Mouse (Mus musculus): ENCODE measurements around the gene A4galt.
"Not testable (repeated sequence)": the region's sequence is repeated elsewhere in the genome, so short reads cannot be mapped to it uniquely, and the experiment has no call there.

A4galt gene

GRCm38 (mm10) chr15:83251176-83252004 lies at the start of gene A4galt:
TSS of gene A4galt (minus strand) at chr15:83251774.
- no peak for DNase-seq (ENCODE audit: low read depth)

- DNase-seq (ENCODE audit: low read depth), result no peak
Observed at GRCm38 (mm10) chr15:83299916-83300582, 48.5 kb upstream of the A4galt start.

- no peak for DNase-seq (ENCODE audit: low read depth)
Observed at GRCm38 (mm10) chr15:83299450-83299849, 47.9 kb upstream of the A4galt start.

- DNase-seq (ENCODE audit: low read depth), result no peak
Observed at GRCm38 (mm10) chr15:83298810-83299209, 47.2 kb upstream of the A4galt start.

GRCm38 (mm10) chr15:83298313-83298712 lies 46.7 kb upstream of the A4galt start:
- DNase-seq (ENCODE audit: low read depth), result no peak

GRCm38 (mm10) chr15:83296771-83297311 lies 45.3 kb upstream of the A4galt start:
- DNase-seq (ENCODE audit: low read depth), result peak; percentile 32

- no peak for DNase-seq (ENCODE audit: low read depth)
Observed at GRCm38 (mm10) chr15:83296050-83296449, 44.5 kb upstream of the A4galt start.

- DNase-seq (ENCODE audit: low read depth), result peak; percentile 20
Observed at GRCm38 (mm10) chr15:83294954-83295353, 43.4 kb upstream of the A4galt start.

GRCm38 (mm10) chr15:83293706-83294645 lies 42.4 kb upstream of the A4galt start:
- peak; percentile 43 for DNase-seq (ENCODE audit: low read depth)

- peak; percentile 44 for DNase-seq (ENCODE audit: low read depth)
Observed at GRCm38 (mm10) chr15:83293144-83293543, 41.6 kb upstream of the A4galt start.

GRCm38 (mm10) chr15:83292261-83293056 lies 40.9 kb upstream of the A4galt start:
- peak; percentile 66 for DNase-seq (ENCODE audit: low read depth)

GRCm38 (mm10) chr15:83290899-83291298 lies 39.3 kb upstream of the A4galt start:
- no peak for DNase-seq (ENCODE audit: low read depth)

- DNase-seq (ENCODE audit: low read depth), result no peak
Observed at GRCm38 (mm10) chr15:83284828-83285227, 33.3 kb upstream of the A4galt start.

GRCm38 (mm10) chr15:83282397-83282796 lies 30.8 kb upstream of the A4galt start:
- no peak for DNase-seq (ENCODE audit: low read depth)

GRCm38 (mm10) chr15:83281303-83281702 lies 29.7 kb upstream of the A4galt start:
- peak; percentile 33 for DNase-seq (ENCODE audit: low read depth)

- DNase-seq (ENCODE audit: low read depth), result no peak
Observed at GRCm38 (mm10) chr15:83278579-83278978, 27.0 kb upstream of the A4galt start.

GRCm38 (mm10) chr15:83277451-83277850 lies 25.9 kb upstream of the A4galt start:
- peak; percentile 57 for DNase-seq (ENCODE audit: low read depth)

- DNase-seq (ENCODE audit: low read depth), result not testable (repeated sequence)
Observed at GRCm38 (mm10) chr15:83274237-83274636, 22.7 kb upstream of the A4galt start.

- no peak for DNase-seq (ENCODE audit: low read depth)
Observed at GRCm38 (mm10) chr15:83273017-83273416, 21.4 kb upstream of the A4galt start.

- DNase-seq (ENCODE audit: low read depth), result not testable (repeated sequence)
Observed at GRCm38 (mm10) chr15:83271221-83271620, 19.6 kb upstream of the A4galt start.

GRCm38 (mm10) chr15:83269985-83270384 lies 18.4 kb upstream of the A4galt start:
- not testable (repeated sequence) for DNase-seq (ENCODE audit: low read depth)

Data from NIH3T3 (cell line).